Mouse (Mus musculus): ENCODE measurements around the gene Cdh13. TPM values are rescaled to one million over a fixed set of nuclear protein-coding genes. Genes with fewer than 3 reads are reported as not detected.

Gene Cdh13
- polyA plus RNA-seq (2012; rRNA removed), result 6.2 and 10.4 TPM in 2 replicates

GRCm38 (mm10) chr8:118283600-118284111 is at the start of gene Cdh13:
TSS of gene Cdh13 (plus strand) at chr8:118283733.

GRCm38 (mm10) chr8:119344190-119344856 is 1060.8 kb downstream of the Cdh13 start, which contains the start of gene Hsbp1:
TSS of gene Hsbp1 (plus strand) at chr8:119344488.

All from stomach, adult 2 months (tissue).